Mouse (Mus musculus) myocyte (in vitro differentiated cells): ENCODE measurements around the gene Rcc2.

Experiments
- CEBPB ChIP-seq: IDR thresholded peaks from 2 replicates; pipeline ENCODE4 v1.6.1; 2011; ENCODE audit warnings: mild to moderate bottlenecking, moderate library complexity; ENCODE audit not compliant: poor library complexity, insufficient read depth, severe bottlenecking
- E2F4 ChIP-seq: IDR thresholded peaks from one replicate; pipeline ENCODE4 v1.6.1; 2011; ENCODE audit warnings: mild to moderate bottlenecking, control low read depth, moderate library complexity; ENCODE audit not compliant: insufficient read depth
- MAX ChIP-seq: IDR thresholded peaks from one replicate; pipeline ENCODE4 v1.6.1; 2011; ENCODE audit warnings: low read depth, mild to moderate bottlenecking, control low read depth
- MYOD1 ChIP-seq, 3 experiments: IDR thresholded peaks; one replicate each; pipeline ENCODE4 v1.6.1; 2011; ENCODE audit warnings: control low read depth in 2 of 3, low read depth in 2 of 3, mild to moderate bottlenecking in 2 of 3, moderate library complexity in 1 of 3; ENCODE audit not compliant: insufficient read length in 2 of 3, control insufficient read depth in 1 of 3
- MYOG ChIP-seq, 3 experiments: IDR thresholded peaks; one replicate each; pipeline ENCODE4 v1.6.1; 2011; ENCODE audit warnings: control low read depth in 2 of 3, low read depth in 2 of 3, mild to moderate bottlenecking in 2 of 3; ENCODE audit not compliant: insufficient read length in 2 of 3, control insufficient read depth in 1 of 3, insufficient read depth in 1 of 3
- POLR2A ChIP-seq: IDR thresholded peaks from one replicate; pipeline ENCODE4 v1.6.1; 2011; ENCODE audit warnings: low read depth, mild to moderate bottlenecking, control low read depth, moderate library complexity; ENCODE audit not compliant: insufficient read length
- POLR2AphosphoS2 ChIP-seq: IDR thresholded peaks from one replicate; pipeline ENCODE4 v1.6.1; 2011; ENCODE audit warnings: low read depth, control low read depth; ENCODE audit not compliant: insufficient read length
- REST ChIP-seq: IDR thresholded peaks from one replicate; pipeline ENCODE4 v1.6.1; 2011; ENCODE audit warnings: mild to moderate bottlenecking, control low read depth, moderate library complexity; ENCODE audit not compliant: insufficient read depth, insufficient read length
- SRF ChIP-seq: IDR thresholded peaks from one replicate; pipeline ENCODE4 v1.6.1; 2011; ENCODE audit warnings: low read depth; ENCODE audit not compliant: control insufficient read depth, insufficient read length
- TCF12 ChIP-seq: IDR thresholded peaks from one replicate; pipeline ENCODE4 v1.6.1; 2011; ENCODE audit warnings: mild to moderate bottlenecking, control low read depth; ENCODE audit not compliant: poor library complexity, insufficient read depth, severe bottlenecking
- TCF3 ChIP-seq: IDR thresholded peaks from one replicate; pipeline ENCODE4 v1.6.1; 2011; ENCODE audit warnings: low read depth, control low read depth; ENCODE audit not compliant: insufficient read length
- USF1 ChIP-seq: IDR thresholded peaks from one replicate; pipeline ENCODE4 v1.6.1; 2011; ENCODE audit warnings: low read depth, mild to moderate bottlenecking, control low read depth, moderate library complexity

GRCm38 (mm10) chr4:140770433-140770832 lies 70.1 kb downstream of the Rcc2 start:
- TF ChIP-seq POLR2A (no peak), REST (no peak), MYOD1 (IDR thresholded peaks at IDR 0.05; ENCODE audit: control insufficient read depth in 1 of 3, insufficient read length in 2 of 3, low read depth in 2 of 3) (no peak), TCF12 (no peak), SRF (no peak), CEBPB (no peak), MYOG (IDR thresholded peaks at IDR 0.05; ENCODE audit: control insufficient read depth in 1 of 3, insufficient read depth in 1 of 3, insufficient read length in 2 of 3, low read depth in 2 of 3) (no peak), TCF3 (no peak), USF1 (no peak), MAX (no peak), E2F4 (no peak), POLR2AphosphoS2 (no peak)
